Mouse (Mus musculus) embryo, embryonic 11.5 days (tissue): ENCODE measurements at regions not wholly inside any gene's neighbourhood (a gene's known extent, or its start where the extent isn't known, plus 50 kb on each side); places are given as distances from the start of the nearest gene placed in this dataset.
"Not testable (repeated sequence)": the region's sequence is repeated elsewhere in the genome, so short reads cannot be mapped to it uniquely, and the experiment has no call there.

Experiments
- DNase-seq: peaks from one replicate; pipeline ENCODE4 v3.0.0-alpha.2; 2012; ENCODE audit warnings: low read depth, low spot score

DNA sequence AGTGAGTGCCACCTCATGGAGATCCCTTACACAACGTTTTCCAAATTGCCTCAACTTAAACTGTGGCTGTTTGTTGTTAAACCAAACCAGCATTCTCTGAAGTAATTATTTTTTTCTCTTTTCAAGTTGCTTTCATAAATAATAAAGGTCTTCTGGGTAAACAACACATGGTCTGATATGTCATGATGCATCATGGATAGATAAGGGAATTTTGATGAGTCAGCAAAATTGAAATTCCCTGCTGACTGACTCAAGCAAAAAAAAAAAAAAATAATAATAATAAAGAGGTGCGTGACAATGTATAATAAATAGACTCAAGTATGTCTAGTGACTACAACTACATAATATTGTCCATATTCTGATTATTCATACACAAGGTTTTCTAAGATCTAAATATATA lies 201.8 kb downstream of the Adgb start:
- DNase-seq, result no peak

DNA sequence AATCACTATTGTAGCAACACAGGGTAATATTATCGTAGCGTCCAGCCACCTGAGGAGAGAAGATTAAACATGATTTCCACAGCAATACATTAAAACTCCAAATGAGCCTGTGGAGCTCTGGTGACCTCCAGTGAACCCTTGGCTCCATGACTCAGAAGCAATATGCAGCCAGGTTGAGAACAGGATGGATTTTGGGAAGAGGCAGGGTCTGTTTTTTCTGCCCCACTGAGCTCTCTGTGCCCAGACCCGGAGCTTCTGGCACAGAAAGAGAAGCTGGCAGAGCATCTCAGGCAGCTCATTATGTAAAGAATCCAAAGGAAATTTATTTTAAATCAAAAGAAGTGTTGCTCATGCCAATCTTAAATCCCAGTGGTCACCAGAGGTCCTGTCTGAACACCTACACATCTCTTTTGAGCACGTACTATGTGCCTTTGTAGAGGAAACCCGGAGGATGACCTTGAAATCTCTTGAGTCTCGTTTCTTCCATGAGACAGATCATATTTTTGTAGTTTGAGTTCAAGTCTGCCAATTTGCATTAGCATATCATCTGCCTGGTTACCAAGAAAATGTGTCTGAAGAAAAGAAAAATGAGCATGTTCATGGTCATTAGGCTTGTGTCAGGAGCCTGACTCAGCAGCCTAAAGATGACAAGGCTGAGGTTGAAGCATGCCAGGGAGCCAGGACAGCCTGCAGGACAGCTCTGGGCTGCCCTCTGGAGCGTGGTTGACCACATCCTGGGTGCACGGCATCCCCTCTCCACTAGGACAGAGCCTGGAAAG lies 219.4 kb downstream of the Adgb start:
- no peak for DNase-seq

DNA sequence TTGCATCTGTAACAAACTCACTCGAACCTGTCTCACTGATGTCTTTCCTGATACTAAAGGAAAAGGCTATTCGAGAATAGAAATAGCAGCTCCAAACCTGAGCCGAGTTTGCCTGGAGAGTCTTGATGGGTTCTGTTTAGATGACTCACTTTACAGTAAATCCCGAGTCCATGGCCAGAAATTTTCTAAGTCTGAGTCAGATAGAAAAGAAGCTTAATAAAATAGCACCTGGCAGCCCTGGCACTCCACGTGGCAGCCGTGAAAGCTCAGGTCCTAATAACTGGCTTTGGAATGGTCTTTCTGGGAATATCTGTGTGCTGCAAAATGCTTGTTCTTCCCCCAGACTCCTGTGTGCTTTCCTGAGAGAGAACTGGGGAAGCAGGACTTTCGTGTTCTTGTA lies 220.0 kb downstream of the Adgb start:
- DNase-seq, result no peak

DNA sequence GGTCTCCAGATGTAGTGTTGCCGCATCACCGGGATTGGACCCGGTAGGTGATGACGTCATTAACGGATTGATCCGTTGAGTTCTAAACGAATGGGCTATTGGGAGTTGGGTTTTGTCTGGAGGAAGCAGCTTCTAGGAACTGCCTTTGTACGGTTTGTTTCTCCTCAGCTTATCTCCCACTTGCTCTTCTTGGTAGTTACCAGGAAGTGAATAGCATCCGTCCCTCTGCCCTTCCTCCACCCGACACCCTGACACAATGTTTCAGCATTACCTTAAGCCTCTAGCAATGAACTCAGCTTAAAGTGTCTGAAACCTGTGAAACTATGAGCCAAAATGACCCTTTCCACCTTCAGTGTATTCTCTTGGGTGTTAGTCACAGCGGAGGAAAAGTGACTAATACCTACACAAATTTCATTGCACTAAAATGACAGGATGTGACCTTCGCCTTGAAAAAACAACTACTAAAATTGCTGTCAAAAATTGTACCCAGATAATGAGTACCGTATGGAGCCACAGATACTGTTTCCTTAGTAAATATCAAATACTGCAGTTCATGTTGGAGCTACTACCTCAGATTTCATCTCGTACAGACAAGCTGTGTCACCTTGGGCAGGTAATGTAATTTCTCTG lies 237.1 kb downstream of the Adgb start:
- no peak for DNase-seq

DNA sequence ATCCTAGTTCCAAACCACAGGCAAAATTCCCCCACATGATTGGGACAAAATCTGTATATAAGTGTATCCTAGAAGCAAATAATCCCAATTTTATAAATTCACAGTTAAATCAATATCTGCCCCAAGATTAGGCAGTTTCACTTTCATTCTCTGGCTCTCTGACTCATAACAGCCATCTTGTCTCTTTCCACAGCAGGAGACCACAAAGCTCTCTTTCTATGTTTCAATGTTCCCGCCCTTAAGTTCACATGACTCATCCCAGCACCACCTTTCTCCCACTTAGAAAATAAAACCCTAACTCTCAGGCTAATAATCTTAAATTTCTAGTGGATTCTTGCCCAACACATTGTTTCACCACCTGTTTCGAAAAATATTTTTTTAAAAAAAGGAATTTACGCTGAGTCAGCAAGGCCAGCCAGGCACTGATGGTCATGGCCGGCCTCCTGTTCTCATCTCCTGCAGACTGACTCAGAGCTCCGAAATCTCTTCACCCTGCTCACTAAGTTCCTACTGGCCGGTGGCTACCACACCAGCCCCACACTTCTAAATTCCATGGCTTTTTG lies 247.5 kb downstream of the Adgb start:
- DNase-seq, result no peak

DNA sequence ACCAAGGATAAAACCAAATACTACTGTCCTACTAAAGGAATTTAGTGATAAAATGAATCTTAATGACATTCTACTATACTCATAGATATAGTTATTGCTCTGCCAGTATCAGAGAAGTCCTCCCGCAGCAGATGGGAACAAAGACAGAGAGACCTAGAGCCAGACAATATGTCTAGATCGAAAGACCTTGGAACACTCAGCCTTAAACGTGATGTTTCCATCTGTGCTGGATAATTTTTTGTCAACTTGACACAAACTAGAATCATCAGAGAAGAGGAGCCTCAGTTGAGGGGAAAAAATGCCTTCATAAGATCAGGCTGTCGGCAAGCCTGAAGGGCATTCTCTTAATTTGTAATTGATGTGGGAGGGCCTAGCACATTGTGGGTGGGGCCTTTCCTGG lies 252.4 kb downstream of the Adgb start:
- no peak for DNase-seq

DNA sequence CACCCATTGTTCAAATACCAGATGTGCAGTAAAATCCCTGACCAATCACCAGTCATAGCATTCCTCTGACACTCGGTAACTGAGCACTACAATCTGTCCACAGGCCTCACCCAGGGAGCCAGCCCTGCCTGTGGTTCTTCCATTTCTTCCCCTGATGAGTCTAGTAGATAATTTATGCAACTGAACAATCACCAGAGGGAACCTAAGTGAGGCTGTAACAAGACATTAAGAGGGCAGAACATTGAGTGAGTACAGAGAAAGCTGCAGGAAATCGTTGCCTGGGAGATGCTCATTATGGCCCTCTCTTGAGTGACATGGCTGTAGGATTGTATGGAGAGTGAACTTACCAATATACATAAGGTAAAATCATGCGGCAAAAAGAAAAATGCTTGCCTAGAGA lies 255.2 kb downstream of the Adgb start:
- no peak for DNase-seq

DNA sequence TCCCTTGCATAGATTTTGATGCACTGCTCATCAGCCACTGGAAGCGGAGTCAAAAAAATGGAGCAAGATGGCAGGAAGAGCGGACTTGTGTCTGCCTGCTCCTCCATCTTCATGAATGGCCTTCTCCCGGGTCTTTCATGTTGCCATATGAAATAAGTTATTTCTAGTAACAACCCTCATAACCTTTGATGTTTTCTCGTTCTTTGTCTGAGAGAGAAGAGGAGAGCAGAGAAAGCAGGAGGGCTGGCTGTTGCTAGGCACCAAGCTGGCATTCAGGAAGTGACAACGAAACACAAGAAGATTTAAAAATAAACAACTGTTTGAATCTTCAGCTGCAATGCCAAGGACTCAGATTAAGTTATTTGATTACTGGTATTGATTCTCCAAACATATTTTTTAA lies 256.8 kb downstream of the Adgb start:
- no peak for DNase-seq

DNA sequence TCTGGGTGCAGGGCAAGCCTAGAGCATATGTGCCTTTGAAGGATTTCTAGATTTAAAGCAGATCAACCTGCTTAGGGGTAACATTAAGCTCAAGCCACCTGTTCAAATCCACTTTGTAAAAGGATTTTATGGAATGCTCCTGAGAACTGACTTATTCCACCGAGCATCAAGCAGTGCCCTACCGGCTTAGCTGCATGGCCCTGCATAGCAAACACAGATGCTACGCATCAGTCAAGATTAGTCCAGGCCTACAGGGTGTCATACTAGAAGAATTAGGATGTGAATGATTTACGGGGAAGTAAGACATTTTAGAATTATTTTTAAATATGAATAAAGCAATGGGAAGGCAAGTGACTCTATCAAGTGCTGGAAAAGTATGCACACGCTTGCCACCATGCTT lies 263.8 kb downstream of the Adgb start:
- DNase-seq, result peak; percentile 5

DNA sequence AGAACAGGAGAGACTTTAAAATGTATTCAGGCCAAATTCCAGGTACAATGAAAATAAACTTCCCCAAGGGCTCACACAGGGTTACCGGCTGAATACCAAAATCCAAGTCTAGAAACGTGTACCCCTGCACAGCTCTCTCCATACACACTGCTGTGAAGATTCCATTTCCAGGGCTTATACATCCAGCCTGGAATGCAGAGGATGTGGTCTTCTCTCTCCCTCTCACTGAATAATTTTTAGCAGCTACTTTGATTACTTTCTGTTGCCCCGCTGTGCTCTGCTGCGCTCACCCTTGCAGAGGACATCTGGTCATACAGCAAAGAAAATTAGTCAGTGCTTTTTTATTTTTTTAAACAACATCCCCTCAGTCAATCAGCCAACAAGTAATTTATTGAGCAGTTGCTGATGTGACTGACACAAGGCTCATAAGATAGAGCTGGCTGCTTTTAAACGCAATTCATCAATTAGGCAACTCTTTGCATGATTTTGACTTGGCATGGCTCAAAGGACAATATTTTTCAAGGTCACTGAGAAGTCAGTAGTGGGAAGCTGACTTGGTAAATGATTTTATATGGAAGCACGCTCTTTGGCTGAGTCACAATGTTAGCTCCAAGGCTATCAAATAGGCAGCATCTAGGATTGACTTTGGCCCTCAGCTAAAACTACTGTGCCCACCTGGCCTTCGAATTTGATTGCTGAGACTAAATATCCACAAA lies 266.2 kb downstream of the Adgb start:
- DNase-seq, result no peak

DNA sequence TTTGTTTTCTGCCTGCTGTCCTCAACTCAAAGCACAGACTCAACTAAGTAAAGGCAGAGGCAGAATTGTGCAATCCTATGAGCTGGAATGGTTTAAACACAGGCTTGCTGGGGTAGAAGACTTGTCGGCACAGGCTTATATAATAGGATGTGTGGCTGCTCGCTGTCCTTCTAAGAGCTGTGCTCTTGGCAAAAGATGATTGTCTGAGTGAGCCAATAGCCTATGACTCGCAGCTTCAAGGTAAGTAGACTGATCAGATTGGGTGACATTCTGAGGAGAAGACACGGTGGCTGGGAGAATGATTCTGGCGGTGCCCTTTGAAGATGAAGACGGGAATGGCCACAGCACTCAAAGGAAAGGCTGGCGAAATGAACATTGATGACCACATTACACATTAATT lies 268.1 kb downstream of the Adgb start:
- no peak for DNase-seq

DNA sequence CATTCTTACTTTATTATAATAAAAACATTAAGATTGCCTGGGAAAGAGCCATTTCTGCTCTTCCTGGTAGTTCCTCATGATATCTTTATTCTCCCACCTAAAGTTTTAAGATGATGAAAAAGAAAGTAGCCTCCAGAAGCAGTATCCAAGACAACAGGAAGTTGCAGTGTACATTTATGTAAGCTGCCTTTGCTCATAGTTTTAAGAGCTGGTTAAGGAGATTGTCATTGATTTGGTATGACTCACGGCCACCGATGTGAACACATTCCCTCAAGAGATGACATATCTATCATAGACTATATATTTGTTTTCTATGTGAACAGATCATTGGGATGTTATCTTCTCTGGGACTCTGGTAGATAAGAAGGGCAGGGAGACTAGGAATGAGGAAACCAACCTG lies 281.8 kb downstream of the Adgb start:
- DNase-seq, result no peak

DNA sequence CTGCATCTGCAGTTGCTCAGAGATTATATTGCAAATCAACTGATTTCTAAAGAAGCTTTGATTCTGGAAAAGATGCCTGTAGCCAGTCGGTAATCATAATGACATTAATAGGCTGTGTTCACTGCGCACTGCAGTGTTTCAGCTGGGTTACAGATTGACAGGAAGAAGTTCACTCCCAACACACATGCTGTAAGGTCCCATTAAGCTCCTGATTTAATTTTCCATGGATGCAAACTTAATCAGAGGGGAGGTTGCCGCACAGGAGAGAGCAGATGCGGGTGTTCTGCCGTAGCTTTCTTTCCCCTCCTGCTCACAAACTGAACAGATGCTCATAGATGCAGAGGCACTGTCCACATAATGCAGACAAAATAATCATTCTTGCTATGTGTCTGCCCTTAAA lies 284.0 kb downstream of the Adgb start:
- no peak for DNase-seq

DNA sequence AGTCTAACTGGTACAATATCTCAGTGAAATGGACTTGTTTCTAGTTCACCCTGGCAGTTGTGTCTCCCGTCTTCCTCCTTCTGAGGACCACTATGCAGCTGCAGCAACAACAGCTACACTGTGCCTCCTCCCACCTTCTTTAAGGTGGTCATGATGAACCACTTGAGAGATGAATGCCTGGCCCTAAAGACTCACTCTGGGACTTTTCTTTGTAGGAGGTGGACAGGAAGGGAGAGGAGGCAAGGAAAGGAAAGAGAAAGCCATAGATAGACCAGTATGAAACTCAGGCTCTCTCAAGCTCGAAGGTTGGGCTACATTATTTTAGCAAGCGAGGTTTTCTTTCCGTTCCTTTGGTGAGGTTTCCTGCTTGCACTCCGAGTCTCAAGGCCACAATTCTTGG lies 285.4 kb downstream of the Adgb start:
- DNase-seq, result no peak

DNA sequence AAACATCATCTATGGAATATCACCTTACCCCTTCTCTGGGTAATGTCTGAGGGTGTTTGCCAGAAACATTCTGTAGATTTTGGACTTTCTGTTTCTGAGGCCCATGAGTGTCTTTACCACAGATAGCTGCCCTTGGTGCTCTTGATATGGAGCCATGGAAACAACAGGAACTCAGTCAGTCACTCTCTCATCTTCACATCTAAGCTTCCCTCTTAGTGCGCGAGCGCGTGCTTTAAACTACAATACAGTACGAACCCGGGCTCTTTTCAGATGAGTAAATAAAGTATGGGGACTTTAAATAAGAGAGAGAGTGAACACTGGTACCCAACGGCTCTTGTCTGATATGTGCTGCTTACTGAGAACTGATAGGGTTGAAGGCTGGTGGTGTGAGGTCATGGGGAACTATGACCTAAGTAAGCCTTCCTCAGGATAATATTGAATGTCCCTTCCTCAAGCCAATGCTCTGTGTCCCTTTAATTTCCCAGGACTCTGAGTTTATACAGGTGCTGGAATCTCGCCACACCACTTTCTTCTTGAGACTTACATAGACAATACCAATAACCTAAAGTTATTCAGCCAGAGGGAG lies 284.5 kb upstream of the Stxbp5 start:
- DNase-seq, result no peak

DNA sequence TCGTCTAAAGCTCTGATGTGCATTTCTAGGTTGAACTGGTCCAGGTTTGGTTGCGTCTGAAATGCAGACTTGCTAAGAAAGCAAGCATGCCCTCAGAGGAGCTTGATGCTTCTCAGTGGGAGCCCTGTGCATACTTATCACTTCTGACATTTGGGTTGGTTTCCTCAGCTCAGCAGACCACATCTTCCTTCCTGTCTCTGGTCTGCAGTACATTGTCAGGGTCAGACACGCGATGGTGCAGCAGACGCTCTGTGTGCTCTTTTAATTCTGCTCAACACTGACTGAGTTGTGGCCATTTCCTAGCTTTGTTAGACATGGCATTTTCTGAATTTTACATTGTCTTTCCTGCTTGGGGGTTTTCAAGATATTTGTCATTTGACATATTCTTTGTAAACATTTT lies 283.5 kb upstream of the Stxbp5 start:
- no peak for DNase-seq

DNA sequence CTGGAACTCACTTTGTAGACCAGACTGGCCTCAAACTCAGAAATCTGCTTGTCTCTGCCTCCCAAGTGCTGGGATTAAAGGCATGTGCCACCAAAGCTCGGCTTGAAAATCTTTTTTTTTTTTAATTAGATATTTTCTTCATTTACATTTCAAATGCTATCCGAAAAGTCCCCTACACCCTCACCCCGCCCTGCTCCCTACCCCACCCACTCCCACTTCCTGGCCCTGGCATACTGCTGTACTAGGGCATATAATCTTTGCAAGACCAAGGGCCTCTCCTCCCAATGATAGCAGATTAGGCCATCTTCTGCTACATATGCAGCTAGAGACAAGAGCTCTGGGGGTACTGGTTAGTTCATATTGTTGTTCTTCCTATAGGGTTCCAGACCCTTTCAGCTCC lies 276.2 kb upstream of the Stxbp5 start:
- not testable (repeated sequence) for DNase-seq
